Mouse (Mus musculus): ENCODE results near the gene Parg.
"Not testable (repeated sequence)": the region's sequence is repeated elsewhere in the genome, so short reads cannot be mapped to it uniquely, and the experiment has no call there.

The Parg gene

DNA sequence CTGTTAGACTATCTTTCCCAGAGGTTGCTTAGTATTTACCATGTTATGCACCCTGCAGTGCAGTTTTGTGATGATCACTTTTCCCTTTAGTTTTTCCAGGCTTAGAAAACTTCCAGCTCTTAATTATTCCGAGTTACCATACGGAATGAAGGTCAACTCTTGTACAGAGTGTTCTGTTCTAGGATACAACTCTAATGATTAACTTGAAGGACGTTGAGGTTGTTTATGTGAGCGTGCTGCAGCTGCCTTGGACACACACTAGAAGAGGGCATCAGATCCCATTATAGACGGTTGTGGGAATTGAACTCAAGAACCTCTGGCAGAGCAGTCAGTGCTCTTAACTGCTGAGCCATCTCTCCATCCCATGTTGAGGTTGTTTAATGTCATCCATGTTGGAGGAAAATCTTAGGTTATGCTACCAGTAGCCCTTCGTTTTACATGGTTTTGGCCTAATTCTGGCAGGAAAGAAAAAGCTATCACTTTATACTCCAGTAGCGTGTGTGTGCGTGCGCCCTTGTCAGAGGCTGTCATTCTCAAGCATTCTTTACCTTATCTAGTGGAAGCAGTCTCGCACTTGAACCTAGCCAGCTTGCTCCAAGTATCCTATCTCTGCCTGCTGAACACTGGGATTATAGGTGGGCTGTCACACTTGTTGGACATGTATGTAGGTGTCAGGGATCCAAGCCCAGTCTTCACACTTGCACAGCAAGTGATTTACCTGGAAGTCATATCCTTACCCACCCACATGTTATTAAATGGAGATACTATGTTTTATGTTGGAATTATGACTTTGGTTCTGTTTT is 22.2 kb upstream of the Parg start:
- no peak for DNase-seq

- DNase-seq, result no peak
These were observed 20.9 kb upstream of the Parg start for GRCm38 (mm10) chr14:32180861-32181260.

DNA sequence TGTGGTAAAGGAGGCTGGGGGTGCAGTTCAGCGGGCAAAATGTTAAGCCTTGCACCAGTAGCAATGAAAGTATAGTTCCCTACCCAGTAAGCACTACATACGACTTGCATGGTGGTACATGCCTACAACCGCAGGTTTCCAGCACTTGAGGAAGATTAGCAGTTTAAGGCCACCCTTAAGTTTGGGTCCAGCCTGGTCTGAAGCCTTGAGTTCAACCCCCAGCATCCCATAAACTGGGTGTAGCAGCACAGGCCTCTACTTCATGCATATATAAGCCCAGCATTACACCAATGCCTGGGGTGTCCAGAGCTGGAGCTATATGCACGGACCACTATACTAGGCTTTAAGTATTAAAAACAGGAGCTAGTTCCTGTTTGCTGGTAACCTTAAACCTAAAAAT is 17.9 kb upstream of the Parg start:
- no peak for DNase-seq

- DNase-seq, result no peak
These were observed 10.9 kb upstream of the Parg start for GRCm38 (mm10) chr14:32190627-32191391.

- DNase-seq, result no peak
These were observed 9.8 kb upstream of the Parg start for GRCm38 (mm10) chr14:32191926-32192325.

DNA sequence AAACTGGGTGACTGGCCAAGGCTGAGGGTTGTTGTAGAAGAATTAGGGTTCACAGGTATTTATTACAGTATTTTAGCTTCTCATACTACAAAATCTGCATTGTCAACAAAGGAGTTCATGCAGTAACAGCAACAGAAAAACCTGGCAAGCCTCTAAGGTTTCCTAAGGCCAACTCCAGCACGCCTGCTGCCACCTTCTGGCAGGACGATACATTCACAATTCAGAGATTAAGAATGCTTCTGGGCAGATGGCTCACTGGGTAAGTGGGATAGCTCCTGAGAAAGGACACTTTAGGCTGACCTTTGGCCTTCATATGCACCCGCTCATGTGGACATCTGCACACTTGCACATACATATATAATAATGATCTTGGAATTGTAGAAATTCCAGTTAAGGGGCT is 9.3 kb upstream of the Parg start:
- DNase-seq, result peak; percentile 71

GRCm38 (mm10) chr14:32193557-32193956 is 8.2 kb upstream of the Parg start:
- DNase-seq, result not testable (repeated sequence)

DNA sequence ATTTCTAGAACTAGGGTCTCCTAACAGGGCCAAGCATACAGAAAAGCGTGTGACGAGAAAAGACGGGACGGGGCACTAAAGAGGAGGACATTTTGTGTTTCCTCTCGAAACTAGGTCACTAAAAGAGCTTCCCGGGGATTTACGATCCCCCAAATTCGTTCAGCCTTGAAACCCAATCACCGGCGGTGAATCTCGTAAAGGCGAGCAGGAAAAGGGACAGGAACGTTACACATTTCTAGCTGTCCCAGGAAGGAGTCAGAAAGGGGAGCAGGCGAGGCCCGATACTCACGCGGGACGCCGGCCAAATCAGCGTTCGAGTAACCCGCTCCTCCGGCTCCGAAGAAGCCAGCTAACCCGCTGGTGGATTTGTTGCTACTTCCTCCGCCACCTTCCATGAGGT is 395 bp upstream of the Parg start:
- DNase-seq, result no peak

- DNase-seq, result no peak
These were observed 24.9 kb downstream of the Parg start for GRCm38 (mm10) chr14:32226601-32227000.

DNA sequence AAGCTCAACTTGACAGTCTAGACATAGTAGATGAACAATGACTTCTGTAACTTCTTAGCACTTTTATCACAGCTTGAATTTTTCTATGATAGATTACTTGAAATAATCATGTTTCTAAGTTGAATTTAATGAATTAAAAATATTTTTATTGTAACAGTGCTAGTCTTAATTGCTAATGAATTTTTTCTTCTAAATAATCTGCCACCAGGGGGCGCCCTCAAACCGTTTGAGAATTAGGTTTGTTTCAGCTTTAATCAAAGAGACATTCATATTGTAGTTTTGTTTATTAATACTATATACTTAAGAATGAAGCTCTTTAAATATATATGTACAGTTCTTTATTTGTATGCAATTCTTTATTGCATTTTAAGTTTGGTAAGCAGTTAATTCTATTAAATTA is 27.2 kb downstream of the Parg start:
- DNase-seq, result peak; percentile 58

- DNase-seq, result no peak
These were observed 40.7 kb downstream of the Parg start for GRCm38 (mm10) chr14:32242401-32242800.

DNA sequence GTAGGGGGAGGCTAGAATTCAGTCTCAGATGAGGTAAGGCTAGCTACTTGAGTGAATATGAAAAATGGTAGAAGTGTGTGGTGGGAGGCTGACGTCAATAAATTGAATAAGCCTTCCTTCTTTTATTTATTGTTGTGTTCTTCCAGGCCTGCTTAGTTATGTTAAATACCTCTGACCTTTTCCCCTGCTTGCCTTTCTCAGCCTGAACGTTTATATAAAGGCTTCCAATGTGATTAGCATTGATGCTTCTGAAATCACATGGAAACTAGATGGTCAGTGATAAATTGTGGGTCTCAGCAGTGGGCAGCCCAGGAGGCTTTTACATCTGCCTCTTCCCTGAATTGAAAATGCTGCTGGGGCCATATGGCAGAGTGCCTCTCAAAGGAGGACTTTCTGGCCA is 44.3 kb downstream of the Parg start:
- DNase-seq, result no peak

DNA sequence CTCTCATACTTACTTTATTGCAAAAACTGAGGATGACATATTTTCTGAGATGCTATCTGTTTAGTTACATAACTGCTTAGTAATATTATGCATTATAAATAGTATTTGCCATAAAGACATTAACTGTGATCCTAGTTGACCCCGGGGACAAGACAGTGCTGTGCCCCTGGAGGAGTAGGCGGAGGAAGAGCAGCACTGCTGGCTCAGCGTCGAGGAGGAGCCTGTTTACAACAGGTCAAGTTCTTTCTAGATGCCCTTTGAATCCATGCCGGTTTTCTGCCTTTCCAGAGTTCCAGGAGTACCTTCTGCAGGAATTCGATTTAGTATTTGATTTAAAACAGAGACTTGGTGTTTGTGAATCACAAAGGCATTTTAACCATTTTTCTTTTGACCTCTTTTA is 47.9 kb downstream of the Parg start:
- DNase-seq, result no peak

- DNase-seq, result no peak
These were observed 59.1 kb downstream of the Parg start for GRCm38 (mm10) chr14:32260830-32261229.

DNA sequence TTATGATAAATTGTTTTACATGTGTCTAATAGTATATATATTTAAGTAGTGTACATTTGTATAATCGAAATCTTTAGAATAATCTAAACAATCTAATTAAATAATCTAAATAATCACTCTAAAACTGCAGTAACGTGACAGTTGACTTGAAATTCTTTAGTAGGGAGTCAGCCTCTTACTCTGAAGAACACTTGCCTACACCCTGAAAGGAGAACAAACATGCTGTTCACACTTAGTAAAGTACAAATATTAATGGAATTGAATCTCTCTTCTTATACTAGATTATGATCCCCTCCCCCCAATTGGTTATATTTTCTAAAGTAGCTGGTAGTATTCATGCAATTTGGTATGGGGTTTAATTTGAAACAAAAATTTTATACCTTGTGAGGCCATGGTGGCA is 60.0 kb downstream of the Parg start:
- DNase-seq, result no peak

DNA sequence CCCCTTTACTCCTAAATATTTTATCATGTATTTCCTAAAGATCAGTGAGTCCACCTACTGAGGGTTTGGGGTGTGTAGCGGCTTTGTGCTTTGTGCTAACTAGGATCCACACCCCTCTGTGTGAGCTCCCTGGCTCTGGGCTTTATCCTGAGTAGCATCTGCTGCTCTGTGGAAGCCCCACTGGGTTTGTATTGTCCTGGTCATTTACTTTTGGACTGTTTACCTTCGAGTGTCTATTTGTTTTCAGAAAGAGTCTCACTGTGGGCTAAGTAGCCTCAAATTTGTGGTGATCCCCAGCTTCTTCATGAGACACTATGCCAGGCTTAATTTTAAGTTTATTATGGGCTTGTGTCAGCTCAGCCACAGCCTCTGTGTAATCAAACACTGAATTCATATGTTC is 67.2 kb downstream of the Parg start:
- DNase-seq, result no peak

GRCm38 (mm10) chr14:32269589-32269988 is 67.8 kb downstream of the Parg start:
- no peak for DNase-seq

DNA sequence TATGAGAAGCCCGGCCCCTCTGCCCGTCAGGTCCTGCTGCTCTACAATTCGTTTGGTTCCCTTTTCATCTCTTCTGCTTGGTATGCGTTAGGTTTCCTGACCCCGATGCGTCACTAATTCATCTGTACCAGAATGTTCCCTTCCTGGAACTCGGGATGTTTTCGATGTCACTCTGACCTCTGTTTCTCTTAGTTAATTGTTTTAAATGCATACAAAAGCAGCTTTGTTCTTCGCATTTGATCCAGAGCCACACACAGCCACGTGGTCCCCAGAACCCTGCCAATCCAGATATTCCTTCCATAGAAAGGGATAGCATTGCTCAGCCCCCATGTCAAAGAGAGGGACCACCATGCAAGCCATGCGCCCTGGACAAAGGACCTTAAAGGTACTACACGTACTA is 99.9 kb downstream of the Parg start:
- no peak for DNase-seq

- DNase-seq, result no peak
These were observed 100.7 kb downstream of the Parg start for GRCm38 (mm10) chr14:32302423-32302822.

- no peak for DNase-seq
These were observed 103.2 kb downstream of the Parg start for GRCm38 (mm10) chr14:32304921-32305320.

DNA sequence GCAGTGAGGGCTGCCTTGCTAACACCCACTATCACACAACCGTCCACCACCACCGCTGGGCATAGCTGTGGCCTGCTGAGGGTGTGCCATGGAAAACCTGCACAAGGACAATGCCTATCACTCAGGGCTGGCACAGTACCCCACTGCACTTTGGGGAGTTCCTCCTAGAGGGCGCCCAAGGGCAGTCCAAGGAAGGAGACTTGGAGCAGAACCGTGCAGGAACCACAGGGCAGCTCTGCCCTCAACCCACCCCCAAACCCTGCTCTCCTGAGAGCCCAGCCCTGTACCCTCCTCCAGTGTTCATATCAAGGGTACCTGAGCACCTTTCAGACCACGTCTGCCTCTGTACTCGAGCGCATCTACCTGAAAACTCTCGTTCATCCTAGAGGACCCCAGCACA is 108.1 kb downstream of the Parg start:
- peak; percentile 58 for DNase-seq

- no peak for DNase-seq
These were observed 109.8 kb downstream of the Parg start for GRCm38 (mm10) chr14:32311381-32312035.

DNA sequence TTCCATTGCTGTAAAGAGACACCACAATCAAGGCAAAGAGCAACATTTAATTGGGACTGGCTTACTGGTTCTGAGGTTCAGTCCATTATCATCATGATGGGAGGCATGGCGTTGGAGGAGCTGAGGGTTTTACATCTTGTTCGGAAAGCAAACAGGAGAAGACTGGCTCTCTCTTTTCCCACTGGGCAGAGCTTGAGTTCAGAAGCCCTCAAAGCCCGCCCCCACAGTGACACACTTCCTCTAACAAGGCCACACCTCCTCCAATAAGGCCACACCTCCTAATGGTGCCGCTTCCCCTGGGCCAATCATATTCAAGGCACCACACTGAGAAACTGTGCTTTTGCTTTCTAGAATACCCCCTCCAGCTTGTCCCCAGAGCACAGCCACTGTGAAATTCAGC is 116.1 kb downstream of the Parg start:
- no peak for DNase-seq

Measured in lung, postnatal 10 days (tissue).